ENCODE assay signal across 9 mouse cellular contexts in genomic region chr10:24223449-24224143, GRCm38 (mm10). TPM values are rescaled to one million over a fixed set of nuclear protein-coding genes. Genes with fewer than 3 reads are reported as not detected.
DNase-seq lines count a peak whose midpoint lies in the region; ATAC-seq and TF ChIP-seq lines count a peak whose summit lies in the region.
"Had no signal": no experiment of that assay in that cellular context is flagged by ENCODE, and none has a peak within 500 bp of the region (broad histone marks: within the 10 kb centered on the region; RNA-seq: fewer than 3 reads in every experiment).

Gene Moxd1 (plus strand): TSS chr10:24223517.

- peak; percentile 42; the same call in 1 of the 2 replicates for ATAC-seq in heart, embryonic 12.5 days (ENCODE audit: insufficient number of reproducible peaks, low FRiP score)
- ATAC-seq in kidney, postnatal 0 days (replicated peaks; ENCODE audit: low FRiP score, low read depth): peak; percentile 66; the same call in 1 of the 2 replicates

- H3K9ac ChIP-seq in heart, embryonic 12.5 days: peak within 1 kb of the TSS; percentile 49
- H3K9ac ChIP-seq in kidney, postnatal 0 days (ENCODE audit: low read depth, low read length): peak within 1 kb of the TSS; percentile 46

- TF ChIP-seq POLR2A in bone marrow macrophage, adult 2 months (IDR thresholded peaks at IDR 0.05; ENCODE audit: borderline replicate concordance, low read depth, low read length): no peak
- TF ChIP-seq POLR2A in small intestine, adult 2 months (IDR thresholded peaks at IDR 0.05; ENCODE audit: low read depth, low read length): no peak

- H3K36me3 ChIP-seq in heart, embryonic 12.5 days: no peaks in the 10 kb centered on the region
- no peaks in the 10 kb centered on the region for H3K36me3 ChIP-seq in kidney, postnatal 0 days (ENCODE audit: insufficient read depth, low read length)
- H3K36me3 ChIP-seq in small intestine, adult 2 months (ENCODE audit: control insufficient read depth, insufficient read depth, low read length): no peaks in the 10 kb centered on the region

- TF ChIP-seq CTCF in bone marrow macrophage, adult 2 months (IDR thresholded peaks at IDR 0.05; ENCODE audit: low read depth, low read length): no peak
- peak; percentile 43; the same call in 1 of the 2 replicates for TF ChIP-seq CTCF in kidney, postnatal 0 days (IDR thresholded peaks at IDR 0.05; ENCODE audit: low read depth)
- TF ChIP-seq CTCF in small intestine, adult 2 months (IDR thresholded peaks at IDR 0.05; ENCODE audit: extremely low read depth, insufficient read length, insufficient replicate concordance, low read depth, low read length): no peak

- no peaks in the 10 kb centered on the region for H3K9me3 ChIP-seq in heart, embryonic 12.5 days (replicated peaks)
- H3K9me3 ChIP-seq in kidney, postnatal 0 days (replicated peaks; ENCODE audit: low read length): no peaks in the 10 kb centered on the region

- peaks cover 4% of the 10 kb centered on the region; the same call in 1 of the 2 replicates for H3K4me1 ChIP-seq in bone marrow macrophage, adult 2 months (ENCODE audit: control insufficient read depth, insufficient read depth, low read length)
- H3K4me1 ChIP-seq in heart, embryonic 12.5 days (replicated peaks): peaks cover 11% of the 10 kb centered on the region
- peaks cover 7% of the 10 kb centered on the region; the same call in 1 of the 2 replicates for H3K4me1 ChIP-seq in kidney, postnatal 0 days (replicated peaks; ENCODE audit: insufficient read depth, low read length)
- H3K4me1 ChIP-seq in small intestine, adult 2 months (ENCODE audit: control insufficient read depth, insufficient read depth, insufficient read length, low read length): peaks cover 10% of the 10 kb centered on the region

- 2% methylated on average over 51 of the region's 56 CpGs for WGBS in heart, embryonic 12.5 days
- 2% methylated on average over 50 of the region's 56 CpGs for WGBS in kidney, postnatal 0 days
- WGBS in small intestine, adult 2 months: 5% methylated on average over 56 of the region's 56 CpGs

- peak; percentile 29 for DNase-seq in kidney, adult 18-20 months
- no peak for DNase-seq in kidney, adult 11 months
- DNase-seq in kidney, postnatal 0 days (ENCODE audit: low spot score): peak; percentile 33
- DNase-seq in lung, postnatal 25 days (ENCODE audit: low spot score): peak; percentile 6
- no peak for DNase-seq in MN1 (ENCODE audit: low spot score)

- H3K27me3 ChIP-seq in heart, embryonic 12.5 days (replicated peaks): peaks cover 54% of the 10 kb centered on the region
- peaks cover 3% of the 10 kb centered on the region; the same call in 1 of the 2 replicates for H3K27me3 ChIP-seq in kidney, postnatal 0 days (ENCODE audit: insufficient read depth, low read length)
- peaks cover 6% of the 10 kb centered on the region; the same call in 1 of the 2 replicates for H3K27me3 ChIP-seq in small intestine, adult 2 months (ENCODE audit: control insufficient read depth, insufficient read depth, low read length)

- H3K4me3 ChIP-seq in bone marrow macrophage, adult 2 months (ENCODE audit: insufficient read depth, low read length): peak within 1 kb of the TSS; percentile 37
- peak within 1 kb of the TSS; percentile 59 for H3K4me3 ChIP-seq in heart, embryonic 12.5 days
- peak within 1 kb of the TSS; percentile 44 for H3K4me3 ChIP-seq in kidney, postnatal 0 days (replicated peaks; ENCODE audit: low read depth, low read length)
- peak within 1 kb of the TSS; percentile 62 for H3K4me3 ChIP-seq in small intestine, adult 2 months (ENCODE audit: low read depth, low read length)
- H3K4me3 ChIP-seq: myocyte had no signal

- no peak within 1 kb of the TSS for H3K27ac ChIP-seq in bone marrow macrophage, adult 2 months (ENCODE audit: insufficient read depth, low read depth, low read length)
- H3K27ac ChIP-seq in heart, embryonic 12.5 days (ENCODE audit: poor library complexity, severe bottlenecking): no peak within 1 kb of the TSS
- no peak within 1 kb of the TSS for H3K27ac ChIP-seq in kidney, postnatal 0 days
- no peak within 1 kb of the TSS for H3K27ac ChIP-seq in small intestine, adult 2 months (ENCODE audit: insufficient read depth, low read depth, low read length)

- H3K4me2 ChIP-seq in heart, embryonic 12.5 days: peak within 1 kb of the TSS; percentile 97
- H3K4me2 ChIP-seq in kidney, postnatal 0 days (ENCODE audit: low read length): peak within 1 kb of the TSS; percentile 89

RNA-seq across cellular contexts. Expression of gene Moxd1, which starts in this region (rescaled TPM):
- polyA plus RNA-seq in bone marrow macrophage, adult 2 months (2012; ENCODE audit: insufficient read depth, insufficient read length, missing spikeins): not detected in 2 replicates
- polyA plus RNA-seq in heart, embryonic 12.5 days (2016; fragmentation: Nextera tagmentation; extraction: Ambion mirVana): 2.7 TPM in 2 replicates
- 12.0 and 12.4 TPM in 2 replicates for polyA plus RNA-seq in kidney, postnatal 0 days (2015; fragmentation: Nextera tagmentation; extraction: Ambion mirVana)
- 3.5 and 12.0 TPM in 2 replicates for polyA plus RNA-seq in small intestine, adult 2 months (2012; rRNA removed)
- polyA plus RNA-seq: myocyte had no signal

Comparison
In these comparisons a context has a peak if more than half of its experiments do, and no peak if none do; other contexts are left out.
1. DNase-seq: peak in kidney, adult 18-20 months (single experiment), kidney, postnatal 0 days (single experiment) and lung, postnatal 25 days (single experiment); none in kidney, adult 11 months (single experiment) and MN1 (single experiment).
2. Peak in every context shown above with its lines, with median percentiles within 50 percentile points of each other: H3K4me3 ChIP-seq.